9 mouse cellular contexts compared by ENCODE assay signal in the genomic region with DNA sequence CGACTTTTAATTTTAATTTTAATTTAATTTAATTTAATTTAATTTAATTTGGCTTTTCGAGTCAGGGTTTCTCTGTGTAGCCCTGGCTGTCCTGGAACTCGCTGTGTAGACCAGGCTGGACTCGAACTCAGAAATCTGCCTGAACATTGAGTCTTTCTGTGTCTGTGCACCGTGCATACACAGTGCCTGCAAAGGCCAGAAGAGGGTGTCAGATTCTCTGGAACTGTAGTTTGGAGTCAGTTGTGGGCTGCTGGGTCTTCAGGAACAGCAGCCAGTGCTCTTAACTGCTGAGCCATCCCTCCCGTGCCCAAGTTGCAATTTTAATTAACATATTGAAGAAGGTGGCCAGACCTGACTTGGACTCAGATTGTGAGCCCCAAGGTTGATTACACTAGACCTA. TPM values are rescaled to one million over a fixed set of nuclear protein-coding genes. Genes with fewer than 3 reads are reported as not detected.
A peak's percentile ranks its signal among the peaks of the same experiment; 100 is the strongest.
DNase-seq lines count a peak whose midpoint lies in the region; ATAC-seq and TF ChIP-seq lines count a peak whose summit lies in the region.
"Had no signal": no experiment of that assay in that cellular context is flagged by ENCODE, and none has a peak within 500 bp of the region (broad histone marks: within the 10 kb centered on the region; RNA-seq: fewer than 3 reads in every experiment).

No protein-coding gene starts in this region.

- no peak for TF ChIP-seq EP300 in liver, postnatal 0 days (IDR thresholded peaks at IDR 0.05; ENCODE audit: low read depth)

- H3K4me3 ChIP-seq in forebrain, embryonic 10.5 days: peak overlapping the region; percentile 93; the same call in 1 of the 2 replicates
- no peak overlapping the region for H3K4me3 ChIP-seq in forebrain, embryonic 15.5 days
- H3K4me3 ChIP-seq in kidney, postnatal 0 days (replicated peaks; ENCODE audit: low read depth, low read length): no peak overlapping the region
- no peak overlapping the region for H3K4me3 ChIP-seq in embryonic facial prominence, embryonic 11.5 days (ENCODE audit: low read depth, low read length)
- H3K4me3 ChIP-seq in liver, postnatal 0 days (ENCODE audit: low read depth, low read length): no peak overlapping the region

- H3K36me3 ChIP-seq in forebrain, embryonic 10.5 days (replicated peaks): peaks cover 24% of the 10 kb centered on the region
- H3K36me3 ChIP-seq in forebrain, embryonic 15.5 days: peaks cover 6% of the 10 kb centered on the region; the same call in 1 of the 2 replicates
- H3K36me3 ChIP-seq in kidney, postnatal 0 days (ENCODE audit: insufficient read depth, low read length): no peaks in the 10 kb centered on the region
- no peaks in the 10 kb centered on the region; the same call in 1 of the 2 replicates for H3K36me3 ChIP-seq in embryonic facial prominence, embryonic 11.5 days (replicated peaks; ENCODE audit: control insufficient read depth, insufficient read depth, low read depth, low read length)
- 0 out of 2 replicates have a peak, but pooled peaks cover 4% of the 10 kb centered on the region for H3K36me3 ChIP-seq in liver, postnatal 0 days (replicated peaks; ENCODE audit: insufficient read depth, low read length)

- H3K4me2 ChIP-seq in forebrain, embryonic 15.5 days (replicated peaks): no peak overlapping the region
- H3K4me2 ChIP-seq in kidney, postnatal 0 days (ENCODE audit: low read length): no peak overlapping the region
- no peak overlapping the region for H3K4me2 ChIP-seq in embryonic facial prominence, embryonic 11.5 days (ENCODE audit: low read depth, low read length)
- H3K4me2 ChIP-seq in liver, postnatal 0 days (ENCODE audit: low read depth, low read length): peak overlapping the region; percentile 95

- peak; percentile 24; the same call in 1 of the 2 replicates for TF ChIP-seq CTCF in kidney, postnatal 0 days (IDR thresholded peaks at IDR 0.05; ENCODE audit: low read depth)
- TF ChIP-seq CTCF in liver, postnatal 0 days (IDR thresholded peaks at IDR 0.05; ENCODE audit: low read depth): no peak

- no peaks in the 10 kb centered on the region for H3K27me3 ChIP-seq in forebrain, embryonic 10.5 days (ENCODE audit: poor library complexity, severe bottlenecking)
- H3K27me3 ChIP-seq in forebrain, embryonic 15.5 days: no peaks in the 10 kb centered on the region
- no peaks in the 10 kb centered on the region for H3K27me3 ChIP-seq in kidney, postnatal 0 days (ENCODE audit: insufficient read depth, low read length)
- no peaks in the 10 kb centered on the region for H3K27me3 ChIP-seq in embryonic facial prominence, embryonic 11.5 days (ENCODE audit: control insufficient read depth, insufficient read depth, low read length)
- H3K27me3 ChIP-seq in liver, postnatal 0 days (ENCODE audit: insufficient read depth, low read length): no peaks in the 10 kb centered on the region

- no peak for DNase-seq in forebrain, embryonic 10.5 days (ENCODE audit: extremely low spot score, low spot score)
- DNase-seq in kidney, postnatal 0 days (ENCODE audit: low spot score): no peak
- no peak for DNase-seq in kidney, postnatal 4 days
- peak; percentile 17 for DNase-seq in embryonic facial prominence, embryonic 11.5 days (ENCODE audit: low spot score)
- DNase-seq in liver, postnatal 0 days: no peak
- no peak for DNase-seq in urinary bladder, adult 2 months (ENCODE audit: low spot score)
- DNase-seq in adrenal gland, adult 2 months: no peak
- DNase-seq: heart, postnatal 14 days had no signal

- ATAC-seq in forebrain, embryonic 15.5 days (replicated peaks): no peak
- no peak for ATAC-seq in kidney, postnatal 0 days (replicated peaks; ENCODE audit: low FRiP score, low read depth)
- no peak for ATAC-seq in embryonic facial prominence, embryonic 11.5 days (replicated peaks; ENCODE audit: insufficient number of reproducible peaks, low FRiP score, low TSS enrichment, low read depth)
- no peak for ATAC-seq in liver, postnatal 0 days

- H3K4me1 ChIP-seq in forebrain, embryonic 10.5 days: peaks cover 28% of the 10 kb centered on the region
- H3K4me1 ChIP-seq in forebrain, embryonic 15.5 days: peaks cover 20% of the 10 kb centered on the region
- H3K4me1 ChIP-seq in kidney, postnatal 0 days (replicated peaks; ENCODE audit: insufficient read depth, low read length): peaks cover 6% of the 10 kb centered on the region
- H3K4me1 ChIP-seq in embryonic facial prominence, embryonic 11.5 days (ENCODE audit: control insufficient read depth, insufficient read depth, low read length): no peaks in the 10 kb centered on the region
- H3K4me1 ChIP-seq in liver, postnatal 0 days (ENCODE audit: insufficient read depth): peaks cover 16% of the 10 kb centered on the region

- H3K27ac ChIP-seq in forebrain, embryonic 10.5 days: no peak overlapping the region
- no peak overlapping the region for H3K27ac ChIP-seq in forebrain, embryonic 15.5 days (replicated peaks)
- no peak overlapping the region for H3K27ac ChIP-seq in kidney, postnatal 0 days
- no peak overlapping the region for H3K27ac ChIP-seq in embryonic facial prominence, embryonic 11.5 days (replicated peaks; ENCODE audit: low read depth, low read length)
- no peak overlapping the region for H3K27ac ChIP-seq in liver, postnatal 0 days (ENCODE audit: low read depth)

- no peak overlapping the region for H3K9ac ChIP-seq in forebrain, embryonic 15.5 days (replicated peaks)
- no peak overlapping the region for H3K9ac ChIP-seq in kidney, postnatal 0 days (ENCODE audit: low read depth, low read length)
- no peak overlapping the region for H3K9ac ChIP-seq in embryonic facial prominence, embryonic 11.5 days (replicated peaks; ENCODE audit: low read length)
- no peak overlapping the region for H3K9ac ChIP-seq in liver, postnatal 0 days (replicated peaks)

- WGBS in forebrain, embryonic 10.5 days: 71% methylated on average over 6 of the region's 6 CpGs
- WGBS in forebrain, embryonic 15.5 days: 66% methylated on average over 6 of the region's 6 CpGs
- WGBS in kidney, postnatal 0 days: 63% methylated on average over 6 of the region's 6 CpGs
- 64% methylated on average over 6 of the region's 6 CpGs for WGBS in embryonic facial prominence, embryonic 11.5 days
- 66% methylated on average over 6 of the region's 6 CpGs for WGBS in liver, postnatal 0 days (ENCODE audit: insufficient replicate concordance)

- H3K9me3 ChIP-seq in forebrain, embryonic 10.5 days: peaks cover 3% of the 10 kb centered on the region; the same call in 1 of the 2 replicates
- H3K9me3 ChIP-seq in forebrain, embryonic 15.5 days: no peaks in the 10 kb centered on the region
- no peaks in the 10 kb centered on the region for H3K9me3 ChIP-seq in kidney, postnatal 0 days (replicated peaks; ENCODE audit: low read length)
- H3K9me3 ChIP-seq in embryonic facial prominence, embryonic 11.5 days (replicated peaks; ENCODE audit: control insufficient read depth, low read length): no peaks in the 10 kb centered on the region
- no peaks in the 10 kb centered on the region for H3K9me3 ChIP-seq in liver, postnatal 0 days (ENCODE audit: low read length)

RNA-seq across cellular contexts. Expression of gene Prpsap1, which starts 2.7 kb away (rescaled TPM):
- polyA plus RNA-seq in forebrain, embryonic 10.5 days (2016; fragmentation: Nextera tagmentation; extraction: Ambion mirVana): 200 and 209 TPM in 2 replicates
- polyA plus RNA-seq in forebrain, embryonic 15.5 days (2015; fragmentation: Nextera tagmentation; extraction: Ambion mirVana): 193 and 201 TPM in 2 replicates
- polyA plus RNA-seq in kidney, postnatal 0 days (2015; fragmentation: Nextera tagmentation; extraction: Ambion mirVana): 150 and 167 TPM in 2 replicates
- polyA plus RNA-seq in embryonic facial prominence, embryonic 11.5 days (2014; fragmentation: Nextera tagmentation; extraction: Ambion mirVana): 171 and 182 TPM in 2 replicates
- polyA plus RNA-seq in liver, postnatal 0 days (2015; fragmentation: Nextera tagmentation; extraction: Ambion mirVana): 64.4 and 67.4 TPM in 2 replicates
- polyA plus RNA-seq in urinary bladder, adult 2 months (2012; rRNA removed): 154 and 165 TPM in 2 replicates
- total RNA-seq in adrenal gland, adult 2 months (2021): 10 to 100 TPM; 76.0 to 85.0 TPM
- polyA plus RNA-seq in adrenal gland, adult 2 months (2012; rRNA removed): 223 and 257 TPM in 2 replicates

RNA-seq across cellular contexts. Expression of gene Qrich2, which starts 25.3 kb away (rescaled TPM):
- 0.16 and 0.24 TPM in 2 replicates for polyA plus RNA-seq in forebrain, embryonic 10.5 days (2016; fragmentation: Nextera tagmentation; extraction: Ambion mirVana)
- polyA plus RNA-seq in forebrain, embryonic 15.5 days (2015; fragmentation: Nextera tagmentation; extraction: Ambion mirVana): not detected in 2 replicates
- polyA plus RNA-seq in kidney, postnatal 0 days (2015; fragmentation: Nextera tagmentation; extraction: Ambion mirVana): 0.24 and 0.32 TPM in 2 replicates
- 0.31 TPM in 1 of 2 replicates, not detected in the other for polyA plus RNA-seq in embryonic facial prominence, embryonic 11.5 days (2014; fragmentation: Nextera tagmentation; extraction: Ambion mirVana)
- polyA plus RNA-seq in liver, postnatal 0 days (2015; fragmentation: Nextera tagmentation; extraction: Ambion mirVana): 0.06 TPM in 1 of 2 replicates, not detected in the other
- 0.06 and 0.12 TPM in 2 replicates for polyA plus RNA-seq in urinary bladder, adult 2 months (2012; rRNA removed)
- not detected for total RNA-seq in adrenal gland, adult 2 months (2021)
- polyA plus RNA-seq in adrenal gland, adult 2 months (2012; rRNA removed): 0.06 TPM in 1 of 2 replicates, not detected in the other
- total RNA-seq: heart, postnatal 14 days had no signal

RNA-seq across cellular contexts. Expression of gene Sphk1, which starts 39.4 kb away (rescaled TPM):
- polyA plus RNA-seq in forebrain, embryonic 10.5 days (2016; fragmentation: Nextera tagmentation; extraction: Ambion mirVana): 4.0 and 4.6 TPM in 2 replicates
- polyA plus RNA-seq in forebrain, embryonic 15.5 days (2015; fragmentation: Nextera tagmentation; extraction: Ambion mirVana): 2.2 and 2.4 TPM in 2 replicates
- polyA plus RNA-seq in kidney, postnatal 0 days (2015; fragmentation: Nextera tagmentation; extraction: Ambion mirVana): 8.0 and 9.0 TPM in 2 replicates
- 5.0 and 7.2 TPM in 2 replicates for polyA plus RNA-seq in embryonic facial prominence, embryonic 11.5 days (2014; fragmentation: Nextera tagmentation; extraction: Ambion mirVana)
- polyA plus RNA-seq in liver, postnatal 0 days (2015; fragmentation: Nextera tagmentation; extraction: Ambion mirVana): 15.5 and 17.4 TPM in 2 replicates
- polyA plus RNA-seq in urinary bladder, adult 2 months (2012; rRNA removed): 18.2 and 21.8 TPM in 2 replicates
- total RNA-seq in adrenal gland, adult 2 months (2021): 1 to 10 TPM; 2.4 to 2.6 TPM
- polyA plus RNA-seq in adrenal gland, adult 2 months (2012; rRNA removed): 3.7 and 4.1 TPM in 2 replicates

RNA-seq across cellular contexts. Expression of gene Ubald2, which starts 57.4 kb away (rescaled TPM):
- 31.6 and 33.1 TPM in 2 replicates for polyA plus RNA-seq in forebrain, embryonic 10.5 days (2016; fragmentation: Nextera tagmentation; extraction: Ambion mirVana)
- 58.8 and 59.5 TPM in 2 replicates for polyA plus RNA-seq in forebrain, embryonic 15.5 days (2015; fragmentation: Nextera tagmentation; extraction: Ambion mirVana)
- 53.5 and 53.6 TPM in 2 replicates for polyA plus RNA-seq in kidney, postnatal 0 days (2015; fragmentation: Nextera tagmentation; extraction: Ambion mirVana)
- 63.6 and 68.4 TPM in 2 replicates for polyA plus RNA-seq in embryonic facial prominence, embryonic 11.5 days (2014; fragmentation: Nextera tagmentation; extraction: Ambion mirVana)
- 29.2 and 29.8 TPM in 2 replicates for polyA plus RNA-seq in liver, postnatal 0 days (2015; fragmentation: Nextera tagmentation; extraction: Ambion mirVana)
- 89.8 and 104 TPM in 2 replicates for polyA plus RNA-seq in urinary bladder, adult 2 months (2012; rRNA removed)
- total RNA-seq in adrenal gland, adult 2 months (2021): 10 to 100 TPM; 16.3 to 35.2 TPM
- polyA plus RNA-seq in adrenal gland, adult 2 months (2012; rRNA removed): 119 and 158 TPM in 2 replicates
